Mouse (Mus musculus): ENCODE results near the gene Zbed5. TPM values are rescaled to one million over a fixed set of nuclear protein-coding genes. Genes with fewer than 3 reads are reported as not detected.

The Zbed5 gene
- polyA plus RNA-seq, 1 experiment from 2014 or later: 14.1 TPM

GRCm38 (mm10) chr5:129918752-129919151 lies 23.2 kb downstream of the Zbed5 start:
- no peaks in the 10 kb centered on the region for H3K36me3 ChIP-seq (ENCODE audit: control insufficient read depth, insufficient read depth, low read length)
- no peaks in the 10 kb centered on the region for H3K9me3 ChIP-seq (ENCODE audit: control insufficient read depth, low read length)
- 82% methylated on average over 9 of the region's 9 CpGs for WGBS
- no peak for ATAC-seq
- no peaks in the 10 kb centered on the region for H3K27me3 ChIP-seq (replicated peaks; ENCODE audit: control insufficient read depth, insufficient read depth, low read length)
- no peak overlapping the region for H3K9ac ChIP-seq (ENCODE audit: low read depth, low read length)
- no peak overlapping the region for H3K4me2 ChIP-seq (ENCODE audit: low read length)
- no peak overlapping the region for H3K27ac ChIP-seq (ENCODE audit: low read depth, low read length)
- no peak overlapping the region for H3K4me3 ChIP-seq (ENCODE audit: low read length)
- no peaks in the 10 kb centered on the region for H3K4me1 ChIP-seq (ENCODE audit: control insufficient read depth, insufficient read depth, low read depth, low read length)

GRCm38 (mm10) chr5:129919320-129919719 lies 23.8 kb downstream of the Zbed5 start:
- no peak overlapping the region for H3K9ac ChIP-seq (ENCODE audit: low read depth, low read length)
- ATAC-seq: no peak
- H3K36me3 ChIP-seq (ENCODE audit: control insufficient read depth, insufficient read depth, low read length): no peaks in the 10 kb centered on the region
- H3K4me3 ChIP-seq (ENCODE audit: low read length): no peak overlapping the region
- H3K4me2 ChIP-seq (ENCODE audit: low read length): no peak overlapping the region
- 72% methylated on average over 8 of the region's 8 CpGs for WGBS
- no peaks in the 10 kb centered on the region for H3K9me3 ChIP-seq (ENCODE audit: control insufficient read depth, low read length)
- no peak overlapping the region for H3K27ac ChIP-seq (ENCODE audit: low read depth, low read length)
- no peaks in the 10 kb centered on the region for H3K27me3 ChIP-seq (replicated peaks; ENCODE audit: control insufficient read depth, insufficient read depth, low read length)
- no peaks in the 10 kb centered on the region for H3K4me1 ChIP-seq (ENCODE audit: control insufficient read depth, insufficient read depth, low read depth, low read length)

GRCm38 (mm10) chr5:129921972-129922371 lies 26.4 kb downstream of the Zbed5 start:
- Histone ChIP-seq H3K4me3 (ENCODE audit: low read length) (no peak overlapping the region), H3K27me3 (replicated peaks; ENCODE audit: control insufficient read depth, insufficient read depth, low read length) (no peaks in the 10 kb centered on the region), H3K4me1 (ENCODE audit: control insufficient read depth, insufficient read depth, low read depth, low read length) (no peaks in the 10 kb centered on the region), H3K27ac (ENCODE audit: low read depth, low read length) (no peak overlapping the region), H3K4me2 (ENCODE audit: low read length) (no peak overlapping the region), H3K9me3 (ENCODE audit: control insufficient read depth, low read length) (no peaks in the 10 kb centered on the region), H3K36me3 (ENCODE audit: control insufficient read depth, insufficient read depth, low read length) (no peaks in the 10 kb centered on the region), H3K9ac (ENCODE audit: low read depth, low read length) (no peak overlapping the region)
- 93% methylated on average over 4 of the region's 4 CpGs for WGBS
- no peak for ATAC-seq

GRCm38 (mm10) chr5:129924820-129925452 lies 29.4 kb downstream of the Zbed5 start:
- H3K4me1 ChIP-seq (ENCODE audit: control insufficient read depth, insufficient read depth, low read depth, low read length): no peaks in the 10 kb centered on the region
- no peaks in the 10 kb centered on the region for H3K36me3 ChIP-seq (ENCODE audit: control insufficient read depth, insufficient read depth, low read length)
- H3K9ac ChIP-seq (ENCODE audit: low read depth, low read length): no peak overlapping the region
- no peak overlapping the region for H3K27ac ChIP-seq (ENCODE audit: low read depth, low read length)
- ATAC-seq: no peak
- 91% methylated on average over 8 of the region's 8 CpGs for WGBS
- no peaks in the 10 kb centered on the region for H3K27me3 ChIP-seq (replicated peaks; ENCODE audit: control insufficient read depth, insufficient read depth, low read length)
- H3K4me2 ChIP-seq (ENCODE audit: low read length): no peak overlapping the region
- H3K9me3 ChIP-seq (ENCODE audit: control insufficient read depth, low read length): no peaks in the 10 kb centered on the region
- no peak overlapping the region for H3K4me3 ChIP-seq (ENCODE audit: low read length)

- Histone ChIP-seq H3K9ac (ENCODE audit: low read depth, low read length) (no peak overlapping the region), H3K9me3 (ENCODE audit: control insufficient read depth, low read length) (no peaks in the 10 kb centered on the region), H3K27ac (ENCODE audit: low read depth, low read length) (no peak overlapping the region), H3K4me3 (ENCODE audit: low read length) (no peak overlapping the region), H3K4me2 (ENCODE audit: low read length) (no peak overlapping the region), H3K36me3 (ENCODE audit: control insufficient read depth, insufficient read depth, low read length) (no peaks in the 10 kb centered on the region), H3K4me1 (ENCODE audit: control insufficient read depth, insufficient read depth, low read depth, low read length) (no peaks in the 10 kb centered on the region), H3K27me3 (replicated peaks; ENCODE audit: control insufficient read depth, insufficient read depth, low read length) (no peaks in the 10 kb centered on the region)
- WGBS: 81% methylated on average over 5 of the region's 5 CpGs
- ATAC-seq: no peak
Measured at GRCm38 (mm10) chr5:129925933-129926332, 30.4 kb downstream of the Zbed5 start.

- Histone ChIP-seq H3K4me1 (ENCODE audit: control insufficient read depth, insufficient read depth, low read depth, low read length) (no peaks in the 10 kb centered on the region), H3K27ac (ENCODE audit: low read depth, low read length) (no peak overlapping the region), H3K27me3 (replicated peaks; ENCODE audit: control insufficient read depth, insufficient read depth, low read length) (no peaks in the 10 kb centered on the region), H3K4me3 (ENCODE audit: low read length) (no peak overlapping the region), H3K36me3 (ENCODE audit: control insufficient read depth, insufficient read depth, low read length) (no peaks in the 10 kb centered on the region), H3K9ac (ENCODE audit: low read depth, low read length) (no peak overlapping the region), H3K9me3 (ENCODE audit: control insufficient read depth, low read length) (no peaks in the 10 kb centered on the region), H3K4me2 (ENCODE audit: low read length) (no peak overlapping the region)
- no peak for ATAC-seq
- 50% methylated on average over 9 of the region's 9 CpGs for WGBS
Measured at GRCm38 (mm10) chr5:129929924-129930855, 34.7 kb downstream of the Zbed5 start.

GRCm38 (mm10) chr5:129936941-129937340 lies 41.4 kb downstream of the Zbed5 start:
- H3K4me3 ChIP-seq (ENCODE audit: low read length): no peak overlapping the region
- 46% methylated on average over 4 of the region's 4 CpGs for WGBS
- no peaks in the 10 kb centered on the region for H3K27me3 ChIP-seq (replicated peaks; ENCODE audit: control insufficient read depth, insufficient read depth, low read length)
- ATAC-seq: no peak
- H3K9me3 ChIP-seq (ENCODE audit: control insufficient read depth, low read length): no peaks in the 10 kb centered on the region
- no peak overlapping the region for H3K9ac ChIP-seq (ENCODE audit: low read depth, low read length)
- H3K4me1 ChIP-seq (ENCODE audit: control insufficient read depth, insufficient read depth, low read depth, low read length): no peaks in the 10 kb centered on the region
- no peaks in the 10 kb centered on the region for H3K36me3 ChIP-seq (ENCODE audit: control insufficient read depth, insufficient read depth, low read length)
- no peak overlapping the region for H3K27ac ChIP-seq (ENCODE audit: low read depth, low read length)
- H3K4me2 ChIP-seq (ENCODE audit: low read length): no peak overlapping the region

- ATAC-seq: no peak
- WGBS: 64% methylated on average over 2 of the region's 2 CpGs
Measured at GRCm38 (mm10) chr5:129940281-129940680, 44.8 kb downstream of the Zbed5 start.

GRCm38 (mm10) chr5:129940736-129941494 lies 45.4 kb downstream of the Zbed5 start:
- Histone ChIP-seq H3K36me3 (ENCODE audit: control insufficient read depth, insufficient read depth, low read length) (no peaks in the 10 kb centered on the region), H3K4me3 (ENCODE audit: low read length) (peak overlapping the region; percentile 89), H3K9me3 (ENCODE audit: control insufficient read depth, low read length) (no peaks in the 10 kb centered on the region), H3K9ac (ENCODE audit: low read depth, low read length) (peak overlapping the region; percentile 58), H3K27ac (ENCODE audit: low read depth, low read length) (peak overlapping the region; percentile 71), H3K4me2 (ENCODE audit: low read length) (peak overlapping the region; percentile 52), H3K4me1 (ENCODE audit: control insufficient read depth, insufficient read depth, low read depth, low read length) (peaks cover 6% of the 10 kb centered on the region; the same call in 1 of the 2 replicates), H3K27me3 (replicated peaks; ENCODE audit: control insufficient read depth, insufficient read depth, low read length) (no peaks in the 10 kb centered on the region)
- 8% methylated on average over 9 of the region's 9 CpGs for whole genome bisulfite sequencing
- peak; percentile 60; the same call in 1 of the 2 replicates for ATAC-seq

More at GRCm38 (mm10) chr5:129940281-129940680, 44.8 kb downstream of the Zbed5 start:
- H3K4me2 ChIP-seq (ENCODE audit: low read length): no peak overlapping the region
- H3K27ac ChIP-seq (ENCODE audit: low read depth, low read length): no peak overlapping the region
- H3K9me3 ChIP-seq (ENCODE audit: control insufficient read depth, low read length): no peaks in the 10 kb centered on the region
- no peaks in the 10 kb centered on the region for H3K27me3 ChIP-seq (replicated peaks; ENCODE audit: control insufficient read depth, insufficient read depth, low read length)
- H3K4me1 ChIP-seq (ENCODE audit: control insufficient read depth, insufficient read depth, low read depth, low read length): peaks cover 6% of the 10 kb centered on the region; the same call in 1 of the 2 replicates
- H3K36me3 ChIP-seq (ENCODE audit: control insufficient read depth, insufficient read depth, low read length): no peaks in the 10 kb centered on the region
- no peak overlapping the region for H3K9ac ChIP-seq (ENCODE audit: low read depth, low read length)
- H3K4me3 ChIP-seq (ENCODE audit: low read length): no peak overlapping the region

Data from hindbrain, embryonic 16.5 days (tissue).